Mouse (Mus musculus): ENCODE measurements around the gene Ncor1. TPM values are rescaled to one million over a fixed set of nuclear protein-coding genes. Genes with fewer than 3 reads are reported as not detected.

Gene Ncor1
- polyA plus RNA-seq, 1 experiment from 2014 or later = 177 TPM

- no peak overlapping the region for H3K9ac ChIP-seq
- H3K4me1 ChIP-seq (ENCODE audit: insufficient read depth) = no peaks in the 10 kb centered on the region
- TF ChIP-seq CTCF (IDR thresholded peaks at IDR 0.05; ENCODE audit: low read depth) = no peak
- no peak overlapping the region for H3K4me3 ChIP-seq (ENCODE audit: low read depth, low read length)
- ATAC-seq (ENCODE audit: insufficient read depth) (no peak), DNase-seq (no peak)
- no peaks in the 10 kb centered on the region for H3K27me3 ChIP-seq (ENCODE audit: insufficient read depth, low read length)
- 92% methylated on average over 3 of the region's 3 CpGs for WGBS
- H3K9me3 ChIP-seq (ENCODE audit: low read depth, low read length) = no peaks in the 10 kb centered on the region
- no peak overlapping the region for H3K4me2 ChIP-seq
- H3K27ac ChIP-seq (ENCODE audit: low read depth) = no peak overlapping the region
- H3K36me3 ChIP-seq (ENCODE audit: insufficient read depth) = peaks cover 10% of the 10 kb centered on the region; the same call in 1 of the 2 replicates
Observed at GRCm38 (mm10) chr11:62445799-62446198, 12.5 kb downstream of the Ncor1 start.

DNA sequence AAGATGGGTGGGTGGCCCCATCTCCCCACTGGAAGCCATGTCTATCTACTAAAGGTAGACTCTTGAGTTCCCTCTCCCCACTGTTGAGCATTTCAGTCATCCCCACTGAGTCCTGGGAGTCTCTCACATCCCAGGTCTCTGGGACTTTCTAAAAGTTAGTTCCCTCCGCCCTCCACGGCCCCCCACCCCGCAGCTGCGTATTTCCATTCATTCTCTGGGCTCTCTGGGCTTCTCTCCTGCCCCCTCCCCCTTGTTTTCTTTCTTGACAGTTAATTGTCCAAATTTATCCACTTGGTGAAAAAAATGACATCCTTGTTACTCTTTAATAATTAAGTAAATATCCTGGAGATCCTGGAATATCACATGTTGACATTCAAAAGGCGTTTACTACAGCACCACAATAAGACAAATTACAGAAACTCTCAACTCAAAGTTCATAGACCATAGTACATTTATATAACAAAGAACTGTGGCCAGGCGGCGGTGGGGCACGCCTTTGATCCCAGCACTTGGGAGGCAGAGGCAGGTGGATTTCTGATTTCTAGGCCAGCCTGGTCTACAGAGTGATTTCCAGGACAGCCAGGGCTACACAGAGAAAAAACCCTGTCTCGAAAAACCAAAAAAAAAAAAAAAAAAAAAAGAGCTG lies 17.5 kb downstream of the Ncor1 start:
- DNase-seq (no peak), ATAC-seq (ENCODE audit: insufficient read depth) (no peak)
- H3K4me3 ChIP-seq (ENCODE audit: low read depth, low read length) = no peak overlapping the region
- H3K9ac ChIP-seq = no peak overlapping the region
- no peaks in the 10 kb centered on the region for H3K9me3 ChIP-seq (ENCODE audit: low read depth, low read length)
- H3K4me1 ChIP-seq (ENCODE audit: insufficient read depth) = no peaks in the 10 kb centered on the region
- WGBS = 92% methylated on average over 9 of the region's 9 CpGs
- H3K4me2 ChIP-seq = no peak overlapping the region
- peaks cover 19% of the 10 kb centered on the region for H3K36me3 ChIP-seq (ENCODE audit: insufficient read depth)
- no peak for TF ChIP-seq CTCF (IDR thresholded peaks at IDR 0.05; ENCODE audit: low read depth)
- H3K27ac ChIP-seq (ENCODE audit: low read depth) = no peak overlapping the region
- no peaks in the 10 kb centered on the region for H3K27me3 ChIP-seq (ENCODE audit: insufficient read depth, low read length)

DNA sequence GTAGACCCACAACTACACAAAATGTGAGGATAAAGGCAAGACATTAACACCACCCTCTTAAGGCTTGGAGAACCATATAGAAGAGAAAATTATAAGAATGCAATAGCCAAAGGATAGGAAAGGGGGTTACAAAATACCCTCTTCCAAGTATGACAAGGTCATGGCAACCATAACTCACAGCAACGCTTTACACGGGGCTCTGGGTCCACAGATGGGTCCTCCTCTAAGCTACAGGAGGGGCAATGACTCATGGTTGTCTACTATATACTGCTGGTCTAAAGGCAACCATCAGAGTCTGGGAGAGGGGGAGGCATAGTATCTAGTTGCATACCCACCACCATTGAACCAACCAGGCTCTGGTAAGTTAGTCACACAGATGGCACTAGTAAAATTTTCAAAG lies 26.1 kb downstream of the Ncor1 start:
- Histone ChIP-seq H3K4me3 (ENCODE audit: low read depth, low read length) (no peak overlapping the region), H3K9ac (no peak overlapping the region), H3K36me3 (ENCODE audit: insufficient read depth) (peaks cover 55% of the 10 kb centered on the region), H3K4me2 (no peak overlapping the region), H3K27me3 (ENCODE audit: insufficient read depth, low read length) (no peaks in the 10 kb centered on the region), H3K9me3 (ENCODE audit: low read depth, low read length) (no peaks in the 10 kb centered on the region), H3K4me1 (ENCODE audit: insufficient read depth) (no peaks in the 10 kb centered on the region), H3K27ac (ENCODE audit: low read depth) (no peak overlapping the region)
- ATAC-seq (ENCODE audit: insufficient read depth) (no peak), DNase-seq (no peak)
- no peak for TF ChIP-seq CTCF (IDR thresholded peaks at IDR 0.05; ENCODE audit: low read depth)
- 85% methylated on average over 2 of the region's 2 CpGs for WGBS

DNA sequence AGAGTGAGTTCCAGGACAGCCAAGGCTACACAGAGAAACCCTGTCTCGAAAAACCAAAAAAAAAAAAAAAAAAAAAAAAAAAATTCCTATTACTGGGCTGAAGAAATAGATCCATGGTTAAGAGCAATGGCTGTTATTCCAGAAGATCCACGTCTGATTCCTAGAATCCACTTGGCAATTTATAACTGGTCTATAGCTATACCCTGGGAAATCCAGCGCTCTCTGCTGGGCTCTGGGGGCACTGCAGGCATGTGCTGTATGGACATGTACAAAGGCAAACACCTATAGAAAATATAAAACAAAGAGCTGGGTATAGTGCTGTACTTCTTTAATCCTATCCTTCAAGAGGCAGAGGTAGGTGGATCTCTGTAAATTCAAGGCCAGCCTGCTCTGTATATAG lies 31.2 kb downstream of the Ncor1 start:
- whole genome bisulfite sequencing = 86% methylated on average over 2 of the region's 3 CpGs
- H3K9me3 ChIP-seq (ENCODE audit: low read depth, low read length) = no peaks in the 10 kb centered on the region
- H3K4me1 ChIP-seq (ENCODE audit: insufficient read depth) = no peaks in the 10 kb centered on the region
- H3K27me3 ChIP-seq (ENCODE audit: insufficient read depth, low read length) = no peaks in the 10 kb centered on the region
- H3K36me3 ChIP-seq (ENCODE audit: insufficient read depth) = peaks cover 52% of the 10 kb centered on the region
- no peak overlapping the region for H3K4me2 ChIP-seq
- H3K27ac ChIP-seq (ENCODE audit: low read depth) = no peak overlapping the region
- no peak overlapping the region for H3K9ac ChIP-seq
- no peak for ATAC-seq (ENCODE audit: insufficient read depth)
- no peak for TF ChIP-seq CTCF (IDR thresholded peaks at IDR 0.05; ENCODE audit: low read depth)
- no peak overlapping the region for H3K4me3 ChIP-seq (ENCODE audit: low read depth, low read length)
- DNase-seq = peak; percentile 22

- Histone ChIP-seq H3K9me3 (ENCODE audit: low read depth, low read length) (no peaks in the 10 kb centered on the region), H3K4me1 (ENCODE audit: insufficient read depth) (no peaks in the 10 kb centered on the region), H3K4me3 (ENCODE audit: low read depth, low read length) (no peak overlapping the region), H3K27ac (ENCODE audit: low read depth) (no peak overlapping the region), H3K27me3 (ENCODE audit: insufficient read depth, low read length) (no peaks in the 10 kb centered on the region), H3K4me2 (no peak overlapping the region), H3K9ac (no peak overlapping the region), H3K36me3 (ENCODE audit: insufficient read depth) (peaks cover 50% of the 10 kb centered on the region)
- WGBS = 67% methylated on average over 5 of the region's 5 CpGs
- ATAC-seq (ENCODE audit: insufficient read depth) (no peak), DNase-seq (no peak)
- TF ChIP-seq CTCF (IDR thresholded peaks at IDR 0.05; ENCODE audit: low read depth) = no peak
Observed at GRCm38 (mm10) chr11:62426266-62426665, 32.1 kb downstream of the Ncor1 start.

DNA sequence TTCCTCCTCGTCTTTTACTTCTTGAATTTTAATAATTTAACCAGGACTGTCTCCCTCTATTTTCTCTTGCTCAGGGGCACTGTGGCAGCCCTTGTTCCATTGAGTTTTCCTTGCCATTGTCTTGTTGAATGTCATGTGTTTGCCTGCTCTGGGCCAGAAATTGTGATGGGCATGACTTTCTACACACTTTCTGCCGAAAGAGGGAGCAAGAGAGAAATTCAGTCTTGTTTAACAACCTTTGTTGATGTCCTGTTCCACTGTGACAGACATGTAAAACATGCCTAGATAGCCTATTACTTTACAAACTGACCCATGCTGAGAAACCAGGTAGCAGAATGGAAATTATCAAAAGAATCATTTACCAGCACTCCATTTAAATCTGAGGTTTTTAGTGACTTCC lies 33.8 kb downstream of the Ncor1 start:
- Histone ChIP-seq H3K4me1 (ENCODE audit: insufficient read depth) (no peaks in the 10 kb centered on the region), H3K27me3 (ENCODE audit: insufficient read depth, low read length) (no peaks in the 10 kb centered on the region), H3K9ac (no peak overlapping the region), H3K4me3 (ENCODE audit: low read depth, low read length) (no peak overlapping the region), H3K27ac (ENCODE audit: low read depth) (no peak overlapping the region), H3K36me3 (ENCODE audit: insufficient read depth) (peaks cover 45% of the 10 kb centered on the region), H3K4me2 (no peak overlapping the region), H3K9me3 (ENCODE audit: low read depth, low read length) (no peaks in the 10 kb centered on the region)
- DNase-seq = peak; percentile 9
- TF ChIP-seq CTCF (IDR thresholded peaks at IDR 0.05; ENCODE audit: low read depth) = no peak
- no peak for ATAC-seq (ENCODE audit: insufficient read depth)
- 80% methylated on average over 2 of the region's 2 CpGs for WGBS

DNA sequence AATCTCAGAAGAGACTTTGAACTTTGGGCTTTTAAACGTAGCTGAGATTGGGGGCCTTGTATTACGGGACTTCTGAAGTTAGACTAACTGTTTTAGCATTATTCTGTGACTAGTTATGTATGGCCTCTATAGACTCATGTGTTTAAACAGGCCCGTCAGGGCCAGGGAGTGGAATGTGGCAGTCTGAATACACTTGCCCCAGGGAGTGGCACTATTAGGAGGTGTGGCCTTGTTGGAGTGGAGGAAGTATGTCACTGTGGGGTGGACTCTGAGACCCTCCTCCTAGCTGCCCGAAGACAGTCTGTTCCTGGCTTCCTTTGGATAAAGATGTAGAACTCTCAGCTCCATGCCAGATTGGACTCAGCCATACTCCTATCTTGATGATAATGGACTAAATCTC lies 43.3 kb downstream of the Ncor1 start:
- Histone ChIP-seq H3K36me3 (ENCODE audit: insufficient read depth) (peaks cover 57% of the 10 kb centered on the region), H3K4me1 (ENCODE audit: insufficient read depth) (no peaks in the 10 kb centered on the region), H3K9ac (no peak overlapping the region), H3K4me2 (no peak overlapping the region), H3K4me3 (ENCODE audit: low read depth, low read length) (no peak overlapping the region), H3K27me3 (ENCODE audit: insufficient read depth, low read length) (no peaks in the 10 kb centered on the region), H3K27ac (ENCODE audit: low read depth) (no peak overlapping the region), H3K9me3 (ENCODE audit: low read depth, low read length) (no peaks in the 10 kb centered on the region)
- ATAC-seq (ENCODE audit: insufficient read depth) (no peak), DNase-seq (no peak)
- WGBS = 82% methylated on average over 4 of the region's 4 CpGs
- TF ChIP-seq CTCF (IDR thresholded peaks at IDR 0.05; ENCODE audit: low read depth) = no peak
